Mouse (Mus musculus): Measurements from ENCODE around the gene Bod1l. TPM values are rescaled to one million over a fixed set of nuclear protein-coding genes. Genes with fewer than 3 reads are reported as not detected.

Gene Bod1l
- polyA plus RNA-seq, 1 experiment = 3.4 TPM

GRCm38 (mm10) chr5:41762947-41763730 lies 81.0 kb downstream of the Bod1l start:
- Histone ChIP-seq H3K4me3 (no peak overlapping the region), H3K4me2 (ENCODE audit: low read depth) (no peak overlapping the region), H3K27me3 (ENCODE audit: control insufficient read depth, insufficient read depth, insufficient read length) (peaks cover 38% of the 10 kb centered on the region)

DNA sequence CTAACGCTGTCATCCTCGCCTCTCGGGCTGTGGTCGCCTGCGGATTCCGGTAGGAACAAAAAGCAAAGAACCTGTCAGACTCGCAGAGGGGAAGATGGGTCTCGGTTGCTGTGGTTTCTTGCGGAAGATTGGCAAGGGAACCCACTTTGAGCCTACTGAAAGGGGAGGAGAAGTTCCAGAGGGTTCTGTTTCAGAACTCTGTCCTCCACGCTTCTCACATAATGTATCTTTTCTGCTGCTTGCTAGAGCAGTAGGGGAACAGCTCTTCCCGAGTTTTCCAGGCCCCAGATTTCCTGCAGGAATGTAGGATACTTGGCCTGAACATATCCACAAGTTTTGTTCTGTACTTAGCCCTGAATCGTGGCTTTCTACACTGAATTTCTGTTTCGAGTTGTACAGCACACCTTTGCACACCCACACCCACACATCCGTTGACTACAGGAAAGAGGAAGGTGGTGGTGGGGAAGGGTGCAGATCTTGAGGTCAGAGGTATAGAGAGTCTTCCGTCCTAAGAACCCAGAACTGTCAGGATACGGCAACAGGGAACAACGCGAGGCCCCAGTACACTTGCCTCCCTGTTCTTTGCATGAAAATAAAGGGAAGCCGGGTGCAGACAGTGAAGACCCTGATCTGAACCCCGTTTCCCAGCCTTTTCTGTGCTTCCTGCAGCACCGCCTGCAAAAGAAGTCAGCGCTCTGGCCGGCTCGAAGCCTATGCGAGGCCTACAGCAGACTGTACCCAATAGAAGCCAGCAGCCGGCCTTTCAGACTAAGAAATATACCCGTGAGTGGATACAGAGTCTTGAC lies 81.8 kb downstream of the Bod1l start:
- no peak overlapping the region for H3K4me3 ChIP-seq
- H3K27me3 ChIP-seq (ENCODE audit: control insufficient read depth, insufficient read depth, insufficient read length) = peaks cover 38% of the 10 kb centered on the region
- no peaks in the 10 kb centered on the region for H3K79me2 ChIP-seq (ENCODE audit: control insufficient read depth, insufficient read depth)
- no peak overlapping the region for H3ac ChIP-seq (ENCODE audit: control insufficient read depth, insufficient read length)
- no peaks in the 10 kb centered on the region for H3K36me3 ChIP-seq (ENCODE audit: control insufficient read depth, insufficient read depth)
- no peak overlapping the region for H3K4me2 ChIP-seq (ENCODE audit: low read depth)
- no peak for TF ChIP-seq TCF3 (IDR thresholded peaks at IDR 0.05; ENCODE audit: insufficient read length, low read depth)
- no peak for TF ChIP-seq POLR2A (IDR thresholded peaks at IDR 0.05; ENCODE audit: insufficient read length, low read depth)
- TF ChIP-seq POLR2AphosphoS2 (IDR thresholded peaks at IDR 0.05; ENCODE audit: insufficient read length, low read depth) = no peak
- TF ChIP-seq REST (IDR thresholded peaks at IDR 0.05; ENCODE audit: insufficient read depth, insufficient read length) = no peak
- TF ChIP-seq MYOD1 (IDR thresholded peaks at IDR 0.05; ENCODE audit: control insufficient read depth in 1 of 3, insufficient read length in 2 of 3, low read depth in 2 of 3) = no peak
- no peak for TF ChIP-seq CEBPB (IDR thresholded peaks at IDR 0.05; ENCODE audit: insufficient read depth, poor library complexity, severe bottlenecking)
- TF ChIP-seq MYOG (IDR thresholded peaks at IDR 0.05; ENCODE audit: control insufficient read depth in 1 of 3, insufficient read depth in 1 of 3, insufficient read length in 2 of 3, low read depth in 2 of 3) = no peak
- no peak for TF ChIP-seq TCF12 (IDR thresholded peaks at IDR 0.05; ENCODE audit: insufficient read depth, poor library complexity, severe bottlenecking)
- no peak for TF ChIP-seq SRF (IDR thresholded peaks at IDR 0.05; ENCODE audit: control insufficient read depth, insufficient read length, low read depth)

More at GRCm38 (mm10) chr5:41762947-41763730, 81.0 kb downstream of the Bod1l start:
- Histone ChIP-seq H3K79me2 (ENCODE audit: control insufficient read depth, insufficient read depth) (no peaks in the 10 kb centered on the region), H3K36me3 (ENCODE audit: control insufficient read depth, insufficient read depth) (no peaks in the 10 kb centered on the region), H3ac (ENCODE audit: control insufficient read depth, insufficient read length) (no peak overlapping the region)
- TF ChIP-seq TCF3 (IDR thresholded peaks at IDR 0.05; ENCODE audit: insufficient read length, low read depth) (no peak), CEBPB (IDR thresholded peaks at IDR 0.05; ENCODE audit: insufficient read depth, poor library complexity, severe bottlenecking) (no peak), REST (IDR thresholded peaks at IDR 0.05; ENCODE audit: insufficient read depth, insufficient read length) (no peak), MYOD1 (IDR thresholded peaks at IDR 0.05; ENCODE audit: control insufficient read depth in 1 of 3, insufficient read length in 2 of 3, low read depth in 2 of 3) (no peak), POLR2A (IDR thresholded peaks at IDR 0.05; ENCODE audit: insufficient read length, low read depth) (no peak), MAX (IDR thresholded peaks at IDR 0.05; ENCODE audit: low read depth) (no peak), TCF12 (IDR thresholded peaks at IDR 0.05; ENCODE audit: insufficient read depth, poor library complexity, severe bottlenecking) (no peak), E2F4 (IDR thresholded peaks at IDR 0.05; ENCODE audit: insufficient read depth) (no peak), POLR2AphosphoS2 (IDR thresholded peaks at IDR 0.05; ENCODE audit: insufficient read length, low read depth) (no peak), USF1 (IDR thresholded peaks at IDR 0.05; ENCODE audit: low read depth) (no peak)

DNA sequence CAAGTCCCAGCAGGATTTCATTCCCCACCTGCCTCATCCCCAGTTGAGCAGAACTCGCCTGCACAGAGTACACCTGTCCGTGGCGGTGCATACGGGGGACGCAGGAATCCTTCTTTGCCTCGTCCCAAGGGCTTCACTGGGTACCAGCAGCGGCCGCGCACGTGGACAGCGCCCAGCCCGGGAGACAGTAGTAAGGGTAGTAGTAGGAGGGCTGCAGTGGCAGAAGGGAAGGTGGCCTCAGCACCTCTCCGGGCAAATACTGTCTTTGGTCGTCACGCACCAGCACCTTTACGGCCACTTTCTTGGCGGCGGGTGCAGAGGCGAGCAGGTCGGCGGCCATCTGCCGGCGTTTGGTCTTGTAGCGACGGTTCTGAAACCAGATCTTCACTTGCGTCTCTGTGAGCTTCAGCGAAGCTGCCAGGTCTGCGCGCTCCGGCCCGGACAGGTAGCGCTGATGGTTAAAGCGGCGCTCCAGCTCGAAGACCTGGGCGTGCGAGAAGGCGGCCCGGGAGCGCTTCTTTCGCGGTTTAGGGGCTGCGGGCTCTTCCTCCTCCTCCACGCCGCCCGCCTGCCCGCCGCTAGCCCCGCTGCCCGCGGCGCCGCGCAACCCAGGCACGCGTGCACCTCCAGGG lies 82.5 kb downstream of the Bod1l start:
- Histone ChIP-seq H3K4me3 (no peak overlapping the region), H3K27me3 (ENCODE audit: control insufficient read depth, insufficient read depth, insufficient read length) (peaks cover 38% of the 10 kb centered on the region), H3K79me2 (ENCODE audit: control insufficient read depth, insufficient read depth) (no peaks in the 10 kb centered on the region), H3K4me2 (ENCODE audit: low read depth) (no peak overlapping the region), H3ac (ENCODE audit: control insufficient read depth, insufficient read length) (no peak overlapping the region), H3K36me3 (ENCODE audit: control insufficient read depth, insufficient read depth) (no peaks in the 10 kb centered on the region)
- no peak for TF ChIP-seq POLR2A (IDR thresholded peaks at IDR 0.05; ENCODE audit: insufficient read length, low read depth)
- TF ChIP-seq MAX (IDR thresholded peaks at IDR 0.05; ENCODE audit: low read depth) = no peak
- TF ChIP-seq MYOG (IDR thresholded peaks at IDR 0.05; ENCODE audit: control insufficient read depth in 1 of 3, insufficient read depth in 1 of 3, insufficient read length in 2 of 3, low read depth in 2 of 3) = no peak
- no peak for TF ChIP-seq E2F4 (IDR thresholded peaks at IDR 0.05; ENCODE audit: insufficient read depth)
- no peak for TF ChIP-seq TCF3 (IDR thresholded peaks at IDR 0.05; ENCODE audit: insufficient read length, low read depth)

GRCm38 (mm10) chr5:41760831-41761508 lies 83.1 kb downstream of the Bod1l start:
- TF ChIP-seq USF1 (IDR thresholded peaks at IDR 0.05; ENCODE audit: low read depth) (no peak), CEBPB (IDR thresholded peaks at IDR 0.05; ENCODE audit: insufficient read depth, poor library complexity, severe bottlenecking) (no peak), TCF12 (IDR thresholded peaks at IDR 0.05; ENCODE audit: insufficient read depth, poor library complexity, severe bottlenecking) (no peak), E2F4 (IDR thresholded peaks at IDR 0.05; ENCODE audit: insufficient read depth) (no peak), POLR2AphosphoS2 (IDR thresholded peaks at IDR 0.05; ENCODE audit: insufficient read length, low read depth) (no peak)
- H3K79me2 ChIP-seq (ENCODE audit: control insufficient read depth, insufficient read depth) = no peaks in the 10 kb centered on the region
- H3K4me2 ChIP-seq (ENCODE audit: low read depth) = no peak overlapping the region
- H3K36me3 ChIP-seq (ENCODE audit: control insufficient read depth, insufficient read depth) = no peaks in the 10 kb centered on the region
- peaks cover 38% of the 10 kb centered on the region for H3K27me3 ChIP-seq (ENCODE audit: control insufficient read depth, insufficient read depth, insufficient read length)
- H3K4me3 ChIP-seq = no peak overlapping the region
- H3ac ChIP-seq (ENCODE audit: control insufficient read depth, insufficient read length) = no peak overlapping the region
